Mouse (Mus musculus): ENCODE data around the gene Rnf43.
A peak's percentile ranks its signal among the peaks of the same experiment; 100 is the strongest.

The Rnf43 gene

GRCm38 (mm10) chr11:87677756-87678155 lies 15.2 kb downstream of the Rnf43 start:
- no peak for DNase-seq (ENCODE audit: low read depth, low spot score)

GRCm38 (mm10) chr11:87678545-87678944 lies 16.0 kb downstream of the Rnf43 start:
- DNase-seq (ENCODE audit: low read depth, low spot score): no peak

GRCm38 (mm10) chr11:87678976-87679375 lies 16.5 kb downstream of the Rnf43 start:
- no peak for DNase-seq (ENCODE audit: low read depth, low spot score)

- no peak for DNase-seq (ENCODE audit: low read depth, low spot score)
Observed at GRCm38 (mm10) chr11:87680786-87681185, 18.3 kb downstream of the Rnf43 start.

- no peak for DNase-seq (ENCODE audit: low read depth, low spot score)
Observed at GRCm38 (mm10) chr11:87682096-87682495, 19.6 kb downstream of the Rnf43 start.

- no peak for DNase-seq (ENCODE audit: low read depth, low spot score)
Observed at GRCm38 (mm10) chr11:87682838-87683571, 20.5 kb downstream of the Rnf43 start.

- DNase-seq (ENCODE audit: low read depth, low spot score): no peak
Observed at GRCm38 (mm10) chr11:87686407-87686806, 23.9 kb downstream of the Rnf43 start.

GRCm38 (mm10) chr11:87687246-87688225 lies 25.0 kb downstream of the Rnf43 start:
- DNase-seq (ENCODE audit: low read depth, low spot score): no peak

GRCm38 (mm10) chr11:87688478-87689203 lies 26.1 kb downstream of the Rnf43 start:
- no peak for DNase-seq (ENCODE audit: low read depth, low spot score)

GRCm38 (mm10) chr11:87689402-87689808 lies 26.9 kb downstream of the Rnf43 start:
- peak; percentile 24 for DNase-seq (ENCODE audit: low read depth, low spot score)

GRCm38 (mm10) chr11:87690054-87690740 lies 27.7 kb downstream of the Rnf43 start:
- no peak for DNase-seq (ENCODE audit: low read depth, low spot score)

- no peak for DNase-seq (ENCODE audit: low read depth, low spot score)
Observed at GRCm38 (mm10) chr11:87697131-87697682, 34.7 kb downstream of the Rnf43 start.

- no peak for DNase-seq (ENCODE audit: low read depth, low spot score)
Observed at GRCm38 (mm10) chr11:87698126-87698525, 35.6 kb downstream of the Rnf43 start.

- no peak for DNase-seq (ENCODE audit: low read depth, low spot score)
Observed at GRCm38 (mm10) chr11:87701108-87701507, 38.6 kb downstream of the Rnf43 start.

- no peak for DNase-seq (ENCODE audit: low read depth, low spot score)
Observed at GRCm38 (mm10) chr11:87701877-87702620, 39.5 kb downstream of the Rnf43 start.

GRCm38 (mm10) chr11:87703654-87704053 lies 41.1 kb downstream of the Rnf43 start:
- DNase-seq (ENCODE audit: low read depth, low spot score): no peak

- DNase-seq (ENCODE audit: low read depth, low spot score): no peak
Observed at GRCm38 (mm10) chr11:87704289-87704688, 41.8 kb downstream of the Rnf43 start.

GRCm38 (mm10) chr11:87707570-87707969 lies 45.0 kb downstream of the Rnf43 start:
- no peak for DNase-seq (ENCODE audit: low read depth, low spot score)

- no peak for DNase-seq (ENCODE audit: low read depth, low spot score)
Observed at GRCm38 (mm10) chr11:87708979-87709378, 46.5 kb downstream of the Rnf43 start.

Data from forelimb bud, embryonic 11.5 days (tissue).